Mouse (Mus musculus) liver, adult 2 months (tissue): ENCODE results near the gene Fbn1. TPM values are rescaled to one million over a fixed set of nuclear protein-coding genes. Genes with fewer than 3 reads are reported as not detected.

Experiments
- DNase-seq: peaks from one replicate; pipeline ENCODE4 v3.0.0-alpha.2; 2011; ENCODE audit warnings: low read depth, low spot score; ENCODE audit errors: extremely low read depth
- H3K27ac ChIP-seq: fragments of 200-500 bp; replicated peaks from 2 replicates; pipeline ENCODE4 v1.5.1; 2012; ENCODE audit warnings: low read depth, mild to moderate bottlenecking, control low read depth, inconsistent platforms, low read length; ENCODE audit not compliant: insufficient read depth
- H3K27me3 ChIP-seq: fragments of 200-500 bp; 2 replicates; pipeline ENCODE4 v1.6.1; 2012; ENCODE audit warnings: mild to moderate bottlenecking, moderate library complexity, low read length, inconsistent platforms; ENCODE audit not compliant: control insufficient read depth, insufficient read depth
- H3K36me3 ChIP-seq: fragments of 200-500 bp; 2 replicates; pipeline ENCODE4 v1.6.1; 2012; ENCODE audit warnings: low read length, inconsistent platforms; ENCODE audit not compliant: control insufficient read depth, insufficient read depth
- H3K4me1 ChIP-seq: fragments of 200-500 bp; 2 replicates; pipeline ENCODE4 v1.6.1; 2011; ENCODE audit warnings: low read length; ENCODE audit not compliant: control insufficient read depth, insufficient read depth
- H3K4me3 ChIP-seq: fragments of 200-500 bp; 2 replicates; pipeline ENCODE4 v1.5.1; 2011; ENCODE audit warnings: low read depth, mild to moderate bottlenecking, control low read depth, low read length, moderate library complexity; ENCODE audit not compliant: insufficient read depth
- H3K79me2 ChIP-seq: fragments of 200-500 bp; 2 replicates; pipeline ENCODE4 v1.6.1; 2012; ENCODE audit warnings: inconsistent platforms, mild to moderate bottlenecking, low read length, moderate library complexity; ENCODE audit not compliant: control insufficient read depth, insufficient read depth
- H3K9ac ChIP-seq: fragments of 200-500 bp; 2 replicates; pipeline ENCODE4 v1.6.1; 2012; ENCODE audit warnings: low read depth, mild to moderate bottlenecking, control low read depth, inconsistent platforms, low read length
- CTCF ChIP-seq: fragments of 200-500 bp; IDR thresholded peaks from 2 replicates; pipeline ENCODE4 v1.5.1; 2011; ENCODE audit warnings: low read depth, low read length, control low read depth
- POLR2A ChIP-seq: fragments of 200-500 bp; IDR thresholded peaks from 2 replicates; pipeline ENCODE4 v1.6.1; 2011; ENCODE audit warnings: low read length, control low read depth; ENCODE audit not compliant: insufficient read depth; ENCODE audit errors: extremely low read depth
- WGBS: fragments of 180-500 bp; shearing (Covaris S2); methylation state at CpG from one replicate; pipeline ENCODE4 v1.1.7; 2018; 5-methylcytosine and 5-hydroxymethylcytosine counted together
- polyA plus RNA-seq: library from polyadenylated mRNA; depleted of rRNA; stranded (reverse); fragments of >200 nt; gene quantifications from 2 replicates; pipeline ENCODE4 v1.2.3, GENCODE M21; 2012
- total RNA-seq: library from RNA; depleted of rRNA; stranded (reverse); fragments of >200 nt; gene quantifications from 2 replicates; pipeline ENCODE4 v1.2.3, GENCODE M21; 2014

Gene Fbn1
- total and polyA plus RNA-seq, 2 experiments, result 0.84 to 2.6 TPM

DNA sequence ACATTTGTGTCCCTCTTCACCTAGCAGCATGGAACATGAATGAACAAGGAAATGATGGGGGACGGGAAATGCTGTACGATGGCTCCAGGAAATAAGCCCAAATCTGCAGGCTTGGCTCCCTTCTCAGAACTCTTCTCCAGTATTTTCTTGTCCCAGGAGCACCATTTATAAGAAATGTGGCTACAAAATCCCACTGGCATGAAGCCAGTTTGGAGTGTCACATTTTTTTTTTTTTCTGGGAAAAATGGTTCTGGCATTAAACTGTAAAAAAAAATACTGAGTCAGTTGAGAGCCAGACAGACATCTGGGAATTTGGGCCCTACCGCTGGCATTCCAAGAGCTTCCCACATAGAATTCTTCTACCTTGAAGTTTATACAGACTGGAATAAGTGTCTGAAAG lies 203.0 kb downstream of the Fbn1 start:
- no peak overlapping the region for H3K27ac ChIP-seq
- H3K4me3 ChIP-seq, result no peak overlapping the region
- H3K9ac ChIP-seq, result no peak overlapping the region
- H3K27me3 ChIP-seq, result no peaks in the 10 kb centered on the region
- no peaks in the 10 kb centered on the region for H3K79me2 ChIP-seq
- H3K36me3 ChIP-seq, result no peaks in the 10 kb centered on the region
- no peak for DNase-seq
- WGBS, result 89% methylated on average over 3 of the region's 3 CpGs
- H3K4me1 ChIP-seq, result no peaks in the 10 kb centered on the region
- TF ChIP-seq CTCF, result no peak
- no peak for TF ChIP-seq POLR2A

DNA sequence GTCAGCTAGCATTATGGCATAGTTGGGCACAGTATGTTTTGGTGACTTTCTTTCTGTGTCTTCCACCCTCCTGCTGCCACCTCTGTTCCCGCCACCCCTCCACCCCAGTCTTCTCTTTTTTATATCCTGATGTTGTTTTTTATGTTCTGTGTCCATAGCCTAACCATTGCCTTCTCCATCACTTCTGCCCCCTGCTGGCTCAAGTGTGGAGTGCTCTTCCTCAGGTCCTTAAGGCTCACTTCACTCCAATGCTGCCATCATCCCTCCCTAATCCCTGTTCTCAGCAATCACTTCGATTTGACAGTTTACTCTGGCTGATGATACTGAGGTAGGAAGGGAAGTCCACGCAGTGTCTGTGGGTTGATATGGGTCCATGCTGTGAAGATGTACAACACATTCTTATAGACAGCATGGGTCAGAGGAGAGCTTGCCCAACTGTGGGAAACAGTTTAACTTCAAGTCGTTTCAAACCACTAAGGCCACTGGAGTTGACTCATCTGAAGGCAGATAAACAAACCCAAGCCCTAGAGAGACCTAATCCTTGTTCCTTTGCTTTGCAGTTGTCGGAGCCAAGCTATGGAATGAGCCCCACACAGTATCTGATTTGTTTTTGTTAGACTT lies 203.9 kb downstream of the Fbn1 start:
- H3K4me1 ChIP-seq, result no peaks in the 10 kb centered on the region
- H3K27me3 ChIP-seq, result no peaks in the 10 kb centered on the region
- no peaks in the 10 kb centered on the region for H3K36me3 ChIP-seq
- DNase-seq, result no peak
- H3K9ac ChIP-seq, result no peak overlapping the region
- 60% methylated on average over 5 of the region's 5 CpGs for WGBS
- H3K4me3 ChIP-seq, result no peak overlapping the region
- no peaks in the 10 kb centered on the region for H3K79me2 ChIP-seq
- TF ChIP-seq CTCF (peak; percentile 39; the same call in 1 of the 2 replicates), POLR2A (no peak)
- no peak overlapping the region for H3K27ac ChIP-seq

DNA sequence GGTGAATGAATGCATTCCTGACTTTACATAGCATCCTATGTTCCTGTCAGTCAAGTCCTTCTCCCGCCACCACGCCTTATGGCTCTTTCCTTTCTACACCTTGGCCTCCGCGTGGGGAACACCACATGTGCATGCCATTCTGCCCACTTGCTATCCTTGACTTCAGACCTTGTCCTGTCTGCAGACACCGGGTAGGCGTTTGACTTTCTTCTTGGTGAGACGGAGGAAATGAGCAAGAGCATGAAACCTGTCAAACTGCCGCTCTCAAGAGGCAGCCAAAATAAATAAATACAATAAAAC lies 205.2 kb downstream of the Fbn1 start:
- WGBS, result 85% methylated on average over 8 of the region's 8 CpGs
- no peaks in the 10 kb centered on the region for H3K36me3 ChIP-seq

DNA sequence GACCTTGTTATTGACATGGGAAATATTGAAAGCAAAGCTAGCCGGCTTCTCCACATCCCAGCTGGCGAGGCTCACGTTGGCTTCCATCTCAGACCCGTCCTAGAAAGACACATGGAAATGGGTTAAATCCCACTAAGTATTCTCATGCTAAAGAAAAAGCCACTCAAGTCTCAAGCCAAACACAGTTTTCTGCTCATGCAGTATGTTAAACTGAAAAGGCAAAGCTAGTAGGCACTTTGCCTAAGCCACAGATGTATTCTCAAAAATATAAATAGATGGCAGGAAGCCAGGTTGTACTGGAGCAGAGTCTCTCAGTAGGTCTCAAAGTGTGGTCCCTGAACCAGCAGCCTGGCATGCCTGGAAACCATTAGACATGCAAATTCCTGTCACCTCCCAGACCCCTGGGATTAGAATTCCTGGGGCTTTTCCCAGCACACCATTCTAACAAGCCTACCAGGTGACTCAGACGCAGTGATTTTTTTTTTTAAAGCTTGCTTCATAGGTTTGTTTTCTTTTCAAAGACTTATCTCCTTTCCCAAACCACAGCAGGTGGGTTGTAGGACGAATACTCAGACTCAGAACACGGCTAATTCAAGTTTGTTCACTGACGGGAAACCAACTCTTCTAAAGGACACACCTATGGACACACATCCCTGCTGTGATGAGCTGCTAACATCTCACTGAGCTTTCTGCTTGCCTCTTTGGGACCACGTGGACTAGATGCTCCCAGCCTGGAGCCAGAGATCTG lies 205.7 kb downstream of the Fbn1 start:
- Histone ChIP-seq H3K27ac (no peak overlapping the region), H3K79me2 (no peaks in the 10 kb centered on the region), H3K36me3 (no peaks in the 10 kb centered on the region), H3K9ac (no peak overlapping the region), H3K4me1 (no peaks in the 10 kb centered on the region), H3K4me3 (no peak overlapping the region), H3K27me3 (no peaks in the 10 kb centered on the region)
- TF ChIP-seq POLR2A (no peak), CTCF (no peak)
- DNase-seq, result no peak
- 69% methylated on average over 9 of the region's 9 CpGs for WGBS

More for the DNA sequence above, 205.2 kb downstream of the Fbn1 start:
- H3K79me2 ChIP-seq, result no peaks in the 10 kb centered on the region
- H3K27ac ChIP-seq, result no peak overlapping the region
- H3K4me3 ChIP-seq, result no peak overlapping the region
- no peaks in the 10 kb centered on the region for H3K4me1 ChIP-seq
- TF ChIP-seq CTCF (no peak), POLR2A (no peak)
- H3K27me3 ChIP-seq, result no peaks in the 10 kb centered on the region
- H3K9ac ChIP-seq, result no peak overlapping the region
- no peak for DNase-seq

DNA sequence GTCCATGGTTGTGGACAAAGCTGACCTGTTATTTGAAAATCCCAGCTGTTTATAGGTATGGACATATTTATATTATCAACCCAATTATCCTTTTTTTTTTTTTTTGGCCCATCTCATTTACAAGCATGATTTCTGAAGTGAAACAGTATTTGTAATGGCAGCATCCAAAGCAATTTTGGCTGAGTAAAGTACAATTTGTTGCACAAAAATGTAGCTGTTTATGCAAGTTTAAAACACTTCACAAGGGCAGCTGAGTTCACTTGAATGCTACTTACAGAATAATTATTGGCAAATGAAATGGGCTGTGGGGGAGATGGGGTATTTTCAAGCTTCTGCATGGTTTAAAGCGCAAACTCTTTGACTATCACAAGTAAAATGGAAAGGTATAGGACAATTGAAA lies 209.0 kb downstream of the Fbn1 start:
- H3K4me1 ChIP-seq, result no peaks in the 10 kb centered on the region
- WGBS, result 84% methylated on average over 1 of the region's 1 CpGs
- H3K27me3 ChIP-seq, result no peaks in the 10 kb centered on the region
- TF ChIP-seq CTCF (no peak), POLR2A (no peak)
- no peak overlapping the region for H3K4me3 ChIP-seq
- H3K27ac ChIP-seq, result no peak overlapping the region
- H3K79me2 ChIP-seq, result no peaks in the 10 kb centered on the region
- peak; percentile 25 for DNase-seq
- no peaks in the 10 kb centered on the region for H3K36me3 ChIP-seq
- H3K9ac ChIP-seq, result no peak overlapping the region

DNA sequence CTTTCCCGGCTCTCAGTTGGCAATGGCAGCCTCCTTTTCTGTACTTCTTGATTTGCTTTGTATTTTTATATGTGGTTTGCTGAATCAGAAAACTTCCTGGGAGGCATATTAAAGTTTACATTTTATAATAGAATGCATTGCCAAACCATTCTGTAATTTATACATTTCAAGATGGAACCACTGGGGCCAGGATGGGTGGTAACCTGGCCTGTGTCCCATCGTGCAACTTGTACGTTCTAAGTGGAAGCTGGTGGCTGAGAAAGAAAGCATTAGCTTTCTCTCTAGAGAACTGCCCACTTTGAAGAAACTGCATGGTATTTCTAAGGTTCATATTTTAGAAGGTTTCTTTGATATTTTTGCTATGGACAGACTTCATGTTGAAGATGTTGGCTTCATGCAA lies 212.3 kb downstream of the Fbn1 start:
- H3K79me2 ChIP-seq, result no peaks in the 10 kb centered on the region
- WGBS, result 87% methylated on average over 3 of the region's 3 CpGs
- H3K4me1 ChIP-seq, result no peaks in the 10 kb centered on the region
- no peaks in the 10 kb centered on the region for H3K36me3 ChIP-seq
- H3K4me3 ChIP-seq, result no peak overlapping the region
- H3K9ac ChIP-seq, result no peak overlapping the region
- no peak overlapping the region for H3K27ac ChIP-seq
- H3K27me3 ChIP-seq, result no peaks in the 10 kb centered on the region
- DNase-seq, result no peak
- TF ChIP-seq CTCF, result no peak
- no peak for TF ChIP-seq POLR2A
